ENCODE assay signal across 9 mouse cellular contexts in genomic region chr2:35107984-35108635, GRCm38 (mm10). TPM values are rescaled to one million over a fixed set of nuclear protein-coding genes. Genes with fewer than 3 reads are reported as not detected.
DNase-seq lines count a peak whose midpoint lies in the region; ATAC-seq and TF ChIP-seq lines count a peak whose summit lies in the region.
"Had no signal": no experiment of that assay in that cellular context is flagged by ENCODE, and none has a peak within 500 bp of the region (broad histone marks: within the 10 kb centered on the region; RNA-seq: fewer than 3 reads in every experiment).

No protein-coding gene starts in this region.

- intact Hi-C loops in gastrocnemius, postnatal 36 days (cut with DNase I) = loop anchor here (5.0 kb wide), 1 partner anchor 61 kb away; no protein-coding TSS in a partner anchor

- H3K36me3 ChIP-seq in liver, postnatal 0 days (replicated peaks; ENCODE audit: insufficient read depth, low read length) = 0 out of 2 replicates have a peak, but pooled peaks cover under 1% of the 10 kb centered on the region

- H3K4me1 ChIP-seq in liver, postnatal 0 days (ENCODE audit: insufficient read depth) = peaks cover 24% of the 10 kb centered on the region

- no peaks in the 10 kb centered on the region for H3K9me3 ChIP-seq in liver, postnatal 0 days (ENCODE audit: low read length)

- H3K9ac ChIP-seq in liver, postnatal 0 days (replicated peaks) = no peak overlapping the region; the same call in 1 of the 2 replicates

- H3K27me3 ChIP-seq in liver, postnatal 0 days (ENCODE audit: insufficient read depth, low read length) = no peaks in the 10 kb centered on the region

- peak; percentile 7 for DNase-seq in gastrocnemius, adult 18-20 months (ENCODE audit: low spot score)
- DNase-seq in gastrocnemius, postnatal 36 days = no peak
- DNase-seq in ovary, postnatal 14 days (ENCODE audit: low spot score) = peak; percentile 20
- no peak for DNase-seq in ovary, postnatal 10 days (ENCODE audit: low spot score)
- peak; percentile 58 for DNase-seq in liver, postnatal 0 days
- DNase-seq in thymus, postnatal 25 days = peak; percentile 26
- DNase-seq in urinary bladder, postnatal 4 days (ENCODE audit: low spot score in 2 of 2) = no peak

- 30% methylated on average over 5 of the region's 5 CpGs for WGBS in liver, postnatal 0 days (ENCODE audit: insufficient replicate concordance)

- H3K4me3 ChIP-seq in liver, postnatal 0 days (ENCODE audit: low read depth, low read length) = peak overlapping the region; percentile 87; the same call in 1 of the 2 replicates

- H3K27ac ChIP-seq in liver, postnatal 0 days (ENCODE audit: low read depth) = peak overlapping the region; percentile 98

- TF ChIP-seq CTCF in liver, postnatal 0 days (IDR thresholded peaks at IDR 0.05; ENCODE audit: low read depth) = peak; percentile 81

- H3K4me2 ChIP-seq in liver, postnatal 0 days (ENCODE audit: low read depth, low read length) = peak overlapping the region; percentile 93; the same call in 1 of the 2 replicates

- peak; percentile 58; the same call in 1 of the 2 replicates for TF ChIP-seq EP300 in liver, postnatal 0 days (IDR thresholded peaks at IDR 0.05; ENCODE audit: low read depth)

- peak; percentile 17; the same call in 1 of the 2 replicates for ATAC-seq in common myeloid progenitor, adult 5-6 weeks (replicated peaks; ENCODE audit: low read depth, poor library complexity, severe bottlenecking)
- peak; percentile 22 for ATAC-seq in liver, postnatal 0 days

RNA-seq across cellular contexts. Expression of gene Cntrl, which starts 1.2 kb away (rescaled TPM):
- total RNA-seq in gastrocnemius, adult 18-20 months (2021) = 1 to 10 TPM; 4.3 to 5.4 TPM
- 1 to 10 TPM; 5.1 to 7.3 TPM for total RNA-seq in gastrocnemius, postnatal 36 days (2021)
- total RNA-seq in common myeloid progenitor, adult 5-6 weeks (2017) = 146 and 156 TPM in 2 replicates
- polyA plus RNA-seq in liver, postnatal 0 days (2015; fragmentation: Nextera tagmentation; extraction: Ambion mirVana) = 10.5 and 10.8 TPM in 2 replicates

RNA-seq across cellular contexts. Expression of gene AI182371, which starts 6.8 kb away (rescaled TPM):
- total RNA-seq in gastrocnemius, adult 18-20 months (2021) = not detected
- under 1 TPM in 1 of 2 experiments, not detected in 1; 0.15 TPM for total RNA-seq in gastrocnemius, postnatal 36 days (2021)
- total RNA-seq in common myeloid progenitor, adult 5-6 weeks (2017) = 0.73 TPM in 1 of 2 replicates, not detected in the other
- polyA plus RNA-seq in liver, postnatal 0 days (2015; fragmentation: Nextera tagmentation; extraction: Ambion mirVana) = 90.6 and 102 TPM in 2 replicates

RNA-seq across cellular contexts. Expression of gene Hc, which starts 46.9 kb away (rescaled TPM):
- total RNA-seq in gastrocnemius, adult 18-20 months (2021) = under 1 TPM in 1 of 2 experiments, not detected in 1; 0.19 TPM
- total RNA-seq in gastrocnemius, postnatal 36 days (2021) = under 1 TPM in 1 of 2 experiments, not detected in 1; 0.15 TPM
- not detected in 2 replicates for total RNA-seq in common myeloid progenitor, adult 5-6 weeks (2017)
- polyA plus RNA-seq in liver, postnatal 0 days (2015; fragmentation: Nextera tagmentation; extraction: Ambion mirVana) = 81.0 and 82.7 TPM in 2 replicates
- polyA plus RNA-seq: small intestine, adult 2 months had no signal

Comparison
In these comparisons a context has a peak if more than half of its experiments do, and no peak if none do; other contexts are left out.
1. DNase-seq: peak in gastrocnemius, adult 18-20 months (single experiment), ovary, postnatal 14 days (single experiment), liver, postnatal 0 days (single experiment) and thymus, postnatal 25 days (single experiment); none in gastrocnemius, postnatal 36 days (0 of 2), ovary, postnatal 10 days (single experiment) and urinary bladder, postnatal 4 days (0 of 2).
2. RNA of gene Cntrl, which starts 1.2 kb away (total RNA-seq): 146 to 156 TPM in common myeloid progenitor, adult 5-6 weeks; 5.1 to 7.3 TPM in gastrocnemius, postnatal 36 days and 4.3 to 5.4 TPM in gastrocnemius, adult 18-20 months; every median in the first group is over 10 times any median in the second.